Comparison of ENCODE assay signal across 19 mouse cellular contexts in the genomic region with DNA sequence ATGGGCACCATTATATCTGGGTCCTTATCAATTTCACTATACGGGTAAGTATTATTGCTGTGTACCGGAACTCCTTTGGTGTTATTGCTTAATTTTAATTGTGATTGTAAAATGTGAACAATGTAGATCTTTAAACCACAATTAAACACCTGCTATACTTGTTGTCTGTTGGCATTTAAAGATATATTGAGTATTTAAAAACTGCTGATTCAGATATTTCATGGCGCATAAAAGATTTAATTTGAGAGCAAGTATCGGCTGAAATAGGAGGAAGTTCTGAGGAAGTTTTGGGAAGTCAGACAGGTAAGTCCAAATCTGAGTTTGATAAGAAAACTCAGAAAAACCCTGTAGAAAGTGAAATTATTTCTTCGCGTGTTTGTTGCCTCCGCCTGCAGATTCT.
DNase-seq lines count a peak whose midpoint lies in the region; ATAC-seq and TF ChIP-seq lines count a peak whose summit lies in the region.
"Had no signal": no experiment of that assay in that cellular context is flagged by ENCODE, and none has a peak within 500 bp of the region (broad histone marks: within the 10 kb centered on the region; RNA-seq: fewer than 3 reads in every experiment).

No protein-coding gene starts in this region.

- DNase-seq in hindbrain, embryonic 14.5 days (ENCODE audit: low spot score) = no peak
- DNase-seq in CH12.LX (ENCODE audit: extremely low read depth) = no peak
- DNase-seq: adrenal gland, adult 8-10 months; adrenal gland, postnatal 36 days; cerebellum, adult 8-10 months; cerebellum, postnatal 14 days; gastrocnemius, postnatal 14 days; heart, adult 2 months; heart, postnatal 36 days; kidney, adult 11 months had no signal

- no peak for ATAC-seq in hindbrain, embryonic 14.5 days (ENCODE audit: low FRiP score)
- ATAC-seq in hindbrain, embryonic 13.5 days (ENCODE audit: low FRiP score) = no peak
- ATAC-seq in intestine, postnatal 0 days = peak; percentile 16; the same call in 1 of the 2 replicates
- ATAC-seq in intestine, embryonic 15.5 days = no peak

- TF ChIP-seq RAD21 in CH12.LX (IDR thresholded peaks at IDR 0.05; ENCODE audit: low read depth, low read length) = no peak

- TF ChIP-seq CTCF in intestine, postnatal 0 days (IDR thresholded peaks at IDR 0.05; ENCODE audit: low read depth) = no peak
- no peak for TF ChIP-seq CTCF in CH12.LX (conservative IDR thresholded peaks at IDR 0.05 in 1 of 2, IDR thresholded peaks at IDR 0.05 in 1 of 2; ENCODE audit: low read depth in 2 of 2, low read length in 2 of 2)
- no peak for TF ChIP-seq CTCF in small intestine, adult 2 months (IDR thresholded peaks at IDR 0.05; ENCODE audit: extremely low read depth, insufficient read length, insufficient replicate concordance, low read depth, low read length)

- no peak overlapping the region for H3K27ac ChIP-seq in hindbrain, embryonic 14.5 days
- H3K27ac ChIP-seq in hindbrain, embryonic 13.5 days = no peak overlapping the region
- H3K27ac ChIP-seq in intestine, postnatal 0 days (ENCODE audit: low read depth, low read length) = no peak overlapping the region
- no peak overlapping the region for H3K27ac ChIP-seq in intestine, embryonic 15.5 days
- H3K27ac ChIP-seq in CH12.LX (ENCODE audit: insufficient read depth, low read depth) = no peak overlapping the region
- no peak overlapping the region for H3K27ac ChIP-seq in small intestine, adult 2 months (ENCODE audit: insufficient read depth, low read depth, low read length)
- H3K27ac ChIP-seq: embryonic facial prominence, embryonic 12.5 days; forebrain, embryonic 12.5 days; heart, adult 2 months had no signal

- TF ChIP-seq POLR2A in CH12.LX (IDR thresholded peaks at IDR 0.05; ENCODE audit: low read depth, low read length) = no peak
- no peak for TF ChIP-seq POLR2A in small intestine, adult 2 months (IDR thresholded peaks at IDR 0.05; ENCODE audit: low read depth, low read length)

- dilution Hi-C loops in CH12.LX (cut with MboI; ENCODE audit: extremely low pct_ligation_motif_present, extremely low pct_unique_long_range_greater_than_20kb, low sequenced_read_pairs) = no loop called here

- no peaks in the 10 kb centered on the region for H3K36me3 ChIP-seq in hindbrain, embryonic 14.5 days (replicated peaks; ENCODE audit: control insufficient read depth, insufficient read depth)
- H3K36me3 ChIP-seq in hindbrain, embryonic 13.5 days = no peaks in the 10 kb centered on the region
- H3K36me3 ChIP-seq in intestine, postnatal 0 days (ENCODE audit: control insufficient read depth, insufficient read depth) = no peaks in the 10 kb centered on the region
- H3K36me3 ChIP-seq in intestine, embryonic 15.5 days = no peaks in the 10 kb centered on the region
- H3K36me3 ChIP-seq in CH12.LX (replicated peaks in 1 of 2; ENCODE audit: control insufficient read depth in 1 of 2, insufficient read depth in 1 of 2, low read length in 1 of 2) = no peaks in the 10 kb centered on the region
- no peaks in the 10 kb centered on the region for H3K36me3 ChIP-seq in small intestine, adult 2 months (ENCODE audit: control insufficient read depth, insufficient read depth, low read length)
- H3K36me3 ChIP-seq: embryonic facial prominence, embryonic 12.5 days; forebrain, embryonic 12.5 days; G1E; heart, embryonic 12.5 days had no signal

- in situ Hi-C loops in CH12.LX (cut with MboI; ENCODE audit: low pct_ligation_motif_present, low pct_unique_long_range_greater_than_20kb, low sequenced_read_pairs) = no loop called here

- TF ChIP-seq EP300 in CH12.LX (IDR thresholded peaks at IDR 0.05; ENCODE audit: low read length) = no peak

- H3K9ac ChIP-seq in hindbrain, embryonic 14.5 days = no peak overlapping the region
- no peak overlapping the region for H3K9ac ChIP-seq in hindbrain, embryonic 13.5 days
- H3K9ac ChIP-seq in intestine, postnatal 0 days (ENCODE audit: low read depth, low read length) = no peak overlapping the region
- no peak overlapping the region for H3K9ac ChIP-seq in intestine, embryonic 15.5 days
- H3K9ac ChIP-seq in CH12.LX (ENCODE audit: insufficient read depth, low read depth) = no peak overlapping the region
- H3K9ac ChIP-seq: embryonic facial prominence, embryonic 12.5 days; forebrain, embryonic 12.5 days; forebrain, postnatal 0 days; heart, embryonic 12.5 days had no signal

- H3K79me2 ChIP-seq in CH12.LX (replicated peaks; ENCODE audit: control insufficient read depth, extremely low read depth, insufficient read depth, poor library complexity, severe bottlenecking) = no peaks in the 10 kb centered on the region

- H3K4me1 ChIP-seq in hindbrain, embryonic 14.5 days (replicated peaks; ENCODE audit: control insufficient read depth, insufficient read depth, low read length) = no peaks in the 10 kb centered on the region
- peaks cover 6% of the 10 kb centered on the region; the same call in 1 of the 2 replicates for H3K4me1 ChIP-seq in hindbrain, embryonic 13.5 days (replicated peaks)
- no peaks in the 10 kb centered on the region for H3K4me1 ChIP-seq in intestine, postnatal 0 days (replicated peaks; ENCODE audit: control insufficient read depth, insufficient read depth, low read length)
- no peaks in the 10 kb centered on the region for H3K4me1 ChIP-seq in intestine, embryonic 15.5 days (replicated peaks)
- H3K4me1 ChIP-seq in CH12.LX (ENCODE audit: control insufficient read depth in 1 of 2, insufficient read depth in 2 of 2) = no peaks in the 10 kb centered on the region
- 0 out of 2 replicates have a peak, but pooled peaks cover 2% of the 10 kb centered on the region for H3K4me1 ChIP-seq in small intestine, adult 2 months (ENCODE audit: control insufficient read depth, insufficient read depth, insufficient read length, low read length)
- H3K4me1 ChIP-seq: embryonic facial prominence, embryonic 12.5 days; forebrain, embryonic 12.5 days; heart, embryonic 12.5 days had no signal

- no peaks in the 10 kb centered on the region for H3K9me3 ChIP-seq in hindbrain, embryonic 14.5 days (ENCODE audit: control insufficient read depth, low read length)
- H3K9me3 ChIP-seq in hindbrain, embryonic 13.5 days = no peaks in the 10 kb centered on the region
- no peaks in the 10 kb centered on the region for H3K9me3 ChIP-seq in intestine, postnatal 0 days (ENCODE audit: control insufficient read depth)
- H3K9me3 ChIP-seq in intestine, embryonic 15.5 days = no peaks in the 10 kb centered on the region
- no peaks in the 10 kb centered on the region for H3K9me3 ChIP-seq in CH12.LX (replicated peaks; ENCODE audit: low read length)
- H3K9me3 ChIP-seq: embryonic facial prominence, embryonic 12.5 days; forebrain, embryonic 12.5 days; heart, embryonic 12.5 days had no signal

- H3K4me3 ChIP-seq in hindbrain, embryonic 14.5 days (replicated peaks; ENCODE audit: low read length) = no peak overlapping the region
- no peak overlapping the region for H3K4me3 ChIP-seq in hindbrain, embryonic 13.5 days
- H3K4me3 ChIP-seq in intestine, postnatal 0 days (ENCODE audit: low read depth, low read length) = no peak overlapping the region
- H3K4me3 ChIP-seq in intestine, embryonic 15.5 days (replicated peaks) = no peak overlapping the region
- no peak overlapping the region for H3K4me3 ChIP-seq in CH12.LX (replicated peaks in 1 of 3; ENCODE audit: low read depth in 2 of 3, low read length in 2 of 3, poor library complexity in 1 of 3)
- 0 out of 2 replicates have a peak overlapping the region, but pooled peaks have one; percentile 32 for H3K4me3 ChIP-seq in small intestine, adult 2 months (ENCODE audit: low read depth, low read length)
- H3K4me3 ChIP-seq: embryonic facial prominence, embryonic 12.5 days; forebrain, embryonic 12.5 days; heart, adult 2 months; heart, embryonic 12.5 days had no signal

- 0 out of 2 replicates have a peak overlapping the region, but pooled peaks have one; percentile 8 for H3K4me2 ChIP-seq in hindbrain, embryonic 14.5 days (replicated peaks)
- no peak overlapping the region for H3K4me2 ChIP-seq in hindbrain, embryonic 13.5 days
- peak overlapping the region; percentile 37 for H3K4me2 ChIP-seq in intestine, postnatal 0 days (replicated peaks; ENCODE audit: low read depth)
- no peak overlapping the region for H3K4me2 ChIP-seq in intestine, embryonic 15.5 days (replicated peaks)
- H3K4me2 ChIP-seq in CH12.LX (ENCODE audit: insufficient read depth, low read depth, poor library complexity, severe bottlenecking) = peak overlapping the region; percentile 10; the same call in 1 of the 2 replicates
- H3K4me2 ChIP-seq: embryonic facial prominence, embryonic 12.5 days; forebrain, embryonic 12.5 days; heart, embryonic 12.5 days had no signal

- 74% methylated on average over 7 of the region's 7 CpGs for WGBS in hindbrain, embryonic 14.5 days
- 75% methylated on average over 7 of the region's 7 CpGs for WGBS in hindbrain, embryonic 13.5 days
- WGBS in intestine, postnatal 0 days = 58% methylated on average over 7 of the region's 7 CpGs
- 75% methylated on average over 7 of the region's 7 CpGs for WGBS in intestine, embryonic 15.5 days
- WGBS in small intestine, adult 2 months = 26% methylated on average over 7 of the region's 7 CpGs

- no peaks in the 10 kb centered on the region for H3K27me3 ChIP-seq in hindbrain, embryonic 14.5 days (ENCODE audit: control insufficient read depth, insufficient read depth, low read length)
- no peaks in the 10 kb centered on the region for H3K27me3 ChIP-seq in hindbrain, embryonic 13.5 days
- H3K27me3 ChIP-seq in intestine, postnatal 0 days (replicated peaks; ENCODE audit: control insufficient read depth, insufficient read depth, low read length) = no peaks in the 10 kb centered on the region
- H3K27me3 ChIP-seq in intestine, embryonic 15.5 days (replicated peaks) = no peaks in the 10 kb centered on the region
- H3K27me3 ChIP-seq in CH12.LX (replicated peaks) = no peaks in the 10 kb centered on the region
- no peaks in the 10 kb centered on the region; the same call in 1 of the 2 replicates for H3K27me3 ChIP-seq in small intestine, adult 2 months (ENCODE audit: control insufficient read depth, insufficient read depth, low read length)
- H3K27me3 ChIP-seq: embryonic facial prominence, embryonic 12.5 days; forebrain, embryonic 12.5 days; heart, embryonic 12.5 days had no signal

TF ChIP-seq in CH12.LX, 34 proteins besides CTCF, POLR2A, EP300 and RAD21:
- TF ChIP-seq NELFE (IDR thresholded peaks at IDR 0.05; ENCODE audit: low read depth, low read length) (no peak), HCFC1 (IDR thresholded peaks at IDR 0.05; ENCODE audit: low read depth, low read length) (no peak), USF1 (IDR thresholded peaks at IDR 0.05; ENCODE audit: low read depth, low read length) (no peak), ZNF384 (IDR thresholded peaks at IDR 0.05; ENCODE audit: low read depth, low read length) (no peak), ETS1 (conservative IDR thresholded peaks at IDR 0.05; ENCODE audit: low read depth, low read length) (no peak), MAFK (IDR thresholded peaks at IDR 0.05; ENCODE audit: insufficient replicate concordance, low read length) (peak; percentile 76), CHD1 (IDR thresholded peaks at IDR 0.05; ENCODE audit: low read depth, low read length) (no peak)

Comparison
In these comparisons a context has a peak if more than half of its experiments do, and no peak if none do; other contexts are left out.
1. H3K4me2 ChIP-seq: peak in hindbrain, embryonic 14.5 days (single experiment), intestine, postnatal 0 days (single experiment) and CH12.LX (single experiment); none in hindbrain, embryonic 13.5 days (single experiment) and intestine, embryonic 15.5 days (single experiment).